Comparison of ENCODE assay signal across 8 mouse cellular contexts in genomic region chr10:58812210-58813080, GRCm38 (mm10). TPM values are rescaled to one million over a fixed set of nuclear protein-coding genes. Genes with fewer than 3 reads are reported as not detected.
DNase-seq lines count a peak whose midpoint lies in the region; TF ChIP-seq lines count a peak whose summit lies in the region.

No protein-coding gene starts in this region.

- peaks cover 5% of the 10 kb centered on the region; the same call in 1 of the 2 replicates for H3K27me3 ChIP-seq in thymus, adult 2 months (ENCODE audit: control insufficient read depth, insufficient read depth, low read length)

- peak; percentile 88 for DNase-seq in ES-CJ7 (ENCODE audit: low read depth, low spot score)
- DNase-seq in cerebellum, adult 18-20 months, result peak; percentile 27 to 66
- peak; percentile 85 for DNase-seq in forelimb bud, embryonic 11.5 days (ENCODE audit: low read depth, low spot score)
- peak; percentile 92 for DNase-seq in heart, postnatal 4 days
- DNase-seq in layer of hippocampus, adult 2 months (ENCODE audit: low spot score in 2 of 2), result peak; percentile 87 to 91
- peak; percentile 75 to 79 for DNase-seq in lung, adult 18-20 months
- peak; percentile 39 for DNase-seq in thymus, adult 2 months

- no peaks in the 10 kb centered on the region for H3K36me3 ChIP-seq in thymus, adult 2 months (ENCODE audit: control insufficient read depth, insufficient read depth, low read length)

- peaks cover 20% of the 10 kb centered on the region for H3K4me1 ChIP-seq in olfactory bulb, adult 2 months (ENCODE audit: control insufficient read depth, insufficient read depth, low read length)
- no peaks in the 10 kb centered on the region for H3K4me1 ChIP-seq in thymus, adult 2 months (replicated peaks; ENCODE audit: control insufficient read depth, insufficient read depth, low read length)

- no peak for TF ChIP-seq POLR2A in olfactory bulb, adult 2 months (IDR thresholded peaks at IDR 0.05; ENCODE audit: insufficient read depth, low read depth, low read length)
- no peak for TF ChIP-seq POLR2A in thymus, adult 2 months (IDR thresholded peaks at IDR 0.05; ENCODE audit: control insufficient read depth, extremely low read depth, insufficient read depth, low read length, poor library complexity)

- H3K4me3 ChIP-seq in layer of hippocampus, adult 2 months, result peak overlapping the region; percentile 80
- peak overlapping the region; percentile 52 for H3K4me3 ChIP-seq in olfactory bulb, adult 2 months (ENCODE audit: insufficient read depth, low read depth, low read length)
- H3K4me3 ChIP-seq in thymus, adult 2 months (ENCODE audit: control insufficient read depth, insufficient read depth, low read length), result peak overlapping the region; percentile 32; the same call in 1 of the 2 replicates

- H3K27ac ChIP-seq in layer of hippocampus, adult 2 months, result peak overlapping the region; percentile 90
- no peak overlapping the region for H3K27ac ChIP-seq in olfactory bulb, adult 2 months (ENCODE audit: insufficient read depth, low read depth, low read length)
- H3K27ac ChIP-seq in thymus, adult 2 months (ENCODE audit: control insufficient read depth, insufficient read depth, low read length), result no peak overlapping the region

- peak; percentile 90 for TF ChIP-seq CTCF in layer of hippocampus, adult 2 months (conservative IDR thresholded peaks at IDR 0.05)
- peak; percentile 78 for TF ChIP-seq CTCF in olfactory bulb, adult 2 months (IDR thresholded peaks at IDR 0.05; ENCODE audit: insufficient read depth, low read depth, low read length)
- peak; percentile 77 for TF ChIP-seq CTCF in thymus, adult 2 months (IDR thresholded peaks at IDR 0.05; ENCODE audit: borderline replicate concordance, control insufficient read depth, extremely low read depth, insufficient read depth, low read length, poor library complexity)

- WGBS in olfactory bulb, adult 2 months, result under 1% methylated on average over 63 of the region's 63 CpGs
- WGBS in thymus, adult 2 months, result 1% methylated on average over 63 of the region's 63 CpGs

RNA-seq across cellular contexts. Expression of gene Sh3rf3, which starts 0.7 kb away (rescaled TPM):
- 1 to 10 TPM; 1.5 to 1.8 TPM for total RNA-seq in heart, postnatal 4 days (2021)
- total RNA-seq in layer of hippocampus, adult 2 months (2021), result 10 to 100 TPM; 33.4 to 34.5 TPM
- not detected in 2 replicates for polyA plus RNA-seq in olfactory bulb, adult 2 months (2012; ENCODE audit: insufficient read depth, insufficient read length, low replicate concordance, missing spikeins)
- 6.0 and 7.3 TPM in 2 replicates for polyA plus RNA-seq in thymus, adult 2 months (2012; rRNA removed)

Comparison
In these comparisons a context has a peak if more than half of its experiments do, and no peak if none do; other contexts are left out.
1. DNase-seq: peak in every context shown above with its lines; median percentile 92 in heart, postnatal 4 days; 89 in layer of hippocampus, adult 2 months; 88 in ES-CJ7; 85 in forelimb bud, embryonic 11.5 days; 77 in lung, adult 18-20 months; 46 in cerebellum, adult 18-20 months; 39 in thymus, adult 2 months.
2. RNA of gene Sh3rf3, which starts 0.7 kb away (total RNA-seq): 33.4 to 34.5 TPM in layer of hippocampus, adult 2 months; 1.5 to 1.8 TPM in heart, postnatal 4 days; every median in the first group is over 10 times any median in the second.
3. Peak in every context shown above with its lines, with median percentiles within 50 percentile points of each other: H3K4me3 ChIP-seq and CTCF ChIP-seq.